Mouse (Mus musculus) intestine, postnatal 0 days (tissue): ENCODE measurements around the gene 4931422A03Rik. TPM values are rescaled to one million over a fixed set of nuclear protein-coding genes. Genes with fewer than 3 reads are reported as not detected.

ENCODE experiments used
- ATAC-seq: fragments of 200-750 bp; cut with Nextera tagmentation; 2 replicates; pipeline ENCODE4 v1.8.0; 2017; ENCODE audit warnings: mild to moderate bottlenecking, moderate TSS enrichment, moderate library complexity
- H3K27ac ChIP-seq: fragments of 300-500 bp; sonication (generic); 2 replicates; pipeline ENCODE4 v1.5.1; 2014; ENCODE audit warnings: mild to moderate bottlenecking, low read depth, low read length, moderate library complexity
- H3K27me3 ChIP-seq: fragments of 300-500 bp; sonication (generic); replicated peaks from 2 replicates; pipeline ENCODE4 v1.6.1; 2014; ENCODE audit warnings: low read length, mixed read lengths; ENCODE audit not compliant: control insufficient read depth, insufficient read depth
- H3K36me3 ChIP-seq: fragments of 300-500 bp; sonication (generic); 2 replicates; pipeline ENCODE4 v1.6.1; 2014; ENCODE audit warnings: mild to moderate bottlenecking, moderate library complexity; ENCODE audit not compliant: control insufficient read depth, insufficient read depth
- H3K4me1 ChIP-seq: fragments of 300-500 bp; sonication (generic); replicated peaks from 2 replicates; pipeline ENCODE4 v1.6.1; 2014; ENCODE audit warnings: antibody characterized with exemption, low read length, mixed read lengths; ENCODE audit not compliant: control insufficient read depth, insufficient read depth
- H3K4me2 ChIP-seq: fragments of 300-500 bp; sonication (generic); replicated peaks from 2 replicates; pipeline ENCODE4 v1.6.1; 2014; ENCODE audit warnings: low read depth, mild to moderate bottlenecking, moderate library complexity
- H3K4me3 ChIP-seq: fragments of 300-500 bp; sonication (generic); 2 replicates; pipeline ENCODE4 v1.5.1; 2014; ENCODE audit warnings: low read depth, low read length
- H3K9ac ChIP-seq: fragments of 300-500 bp; sonication (generic); 2 replicates; pipeline ENCODE4 v1.6.1; 2014; ENCODE audit warnings: mild to moderate bottlenecking, low read depth, low read length
- H3K9me3 ChIP-seq: fragments of 300-500 bp; sonication (generic); 2 replicates; pipeline ENCODE4 v1.6.1; 2016; ENCODE audit warnings: mixed run types; ENCODE audit not compliant: control insufficient read depth
- CTCF ChIP-seq: sonication (generic); IDR thresholded peaks from 2 replicates; pipeline ENCODE4 v1.5.1; 2016; ENCODE audit warnings: low read depth, mild to moderate bottlenecking, control low read depth, antibody characterized with exemption, moderate library complexity
- WGBS: fragments of 180-500 bp; shearing (Covaris S2); extraction: QIAGEN DNeasy Blood & Tissue Kit; methylation state at CpG from one replicate; pipeline ENCODE4 v1.1.7; 2014; 5-methylcytosine and 5-hydroxymethylcytosine counted together
- polyA plus RNA-seq: library from polyadenylated mRNA; unstranded; fragments of >200 nt; fragmentation: Nextera tagmentation; extraction: Ambion mirVana; gene quantifications from 2 replicates; pipeline ENCODE4 v1.2.1, GENCODE M21; 2015

Gene 4931422A03Rik
- polyA plus RNA-seq, 1 experiment from 2014 or later, result 0.83 TPM

- Histone ChIP-seq H3K27me3 (no peaks in the 10 kb centered on the region), H3K27ac (no peak overlapping the region), H3K4me3 (no peak overlapping the region), H3K4me2 (no peak overlapping the region), H3K36me3 (no peaks in the 10 kb centered on the region), H3K9ac (no peak overlapping the region), H3K9me3 (no peaks in the 10 kb centered on the region), H3K4me1 (no peaks in the 10 kb centered on the region)
- no peak for ATAC-seq
- no peak for TF ChIP-seq CTCF
- 93% methylated on average over 2 of the region's 2 CpGs for WGBS
These were observed 91.5 kb downstream of the 4931422A03Rik start for GRCm38 (mm10) chr2:103936666-103937065.

GRCm38 (mm10) chr2:103935691-103936435 is 92.3 kb downstream of the 4931422A03Rik start:
- Histone ChIP-seq H3K9me3 (no peaks in the 10 kb centered on the region), H3K4me1 (no peaks in the 10 kb centered on the region), H3K4me2 (no peak overlapping the region), H3K9ac (no peak overlapping the region), H3K27ac (no peak overlapping the region), H3K27me3 (no peaks in the 10 kb centered on the region), H3K4me3 (no peak overlapping the region), H3K36me3 (no peaks in the 10 kb centered on the region)
- TF ChIP-seq CTCF, result no peak
- WGBS, result 77% methylated on average over 10 of the region's 10 CpGs
- no peak for ATAC-seq

GRCm38 (mm10) chr2:103934670-103935069 is 93.5 kb downstream of the 4931422A03Rik start:
- Histone ChIP-seq H3K27ac (no peak overlapping the region), H3K36me3 (no peaks in the 10 kb centered on the region), H3K4me3 (no peak overlapping the region), H3K4me2 (no peak overlapping the region), H3K4me1 (no peaks in the 10 kb centered on the region), H3K27me3 (no peaks in the 10 kb centered on the region), H3K9me3 (no peaks in the 10 kb centered on the region), H3K9ac (no peak overlapping the region)
- no peak for TF ChIP-seq CTCF
- WGBS, result 59% methylated on average over 3 of the region's 3 CpGs
- ATAC-seq, result no peak

- WGBS, result 64% methylated on average over 7 of the region's 7 CpGs
- H3K9ac ChIP-seq, result no peak overlapping the region
- no peaks in the 10 kb centered on the region for H3K36me3 ChIP-seq
- ATAC-seq, result no peak
- no peaks in the 10 kb centered on the region for H3K4me1 ChIP-seq
- no peak overlapping the region for H3K4me2 ChIP-seq
- no peak overlapping the region for H3K4me3 ChIP-seq
- H3K9me3 ChIP-seq, result no peaks in the 10 kb centered on the region
- TF ChIP-seq CTCF, result no peak
- no peak overlapping the region for H3K27ac ChIP-seq
- H3K27me3 ChIP-seq, result no peaks in the 10 kb centered on the region
These were observed 93.9 kb downstream of the 4931422A03Rik start for GRCm38 (mm10) chr2:103934270-103934669.

GRCm38 (mm10) chr2:103932480-103932879 is 95.7 kb downstream of the 4931422A03Rik start:
- 60% methylated on average over 9 of the region's 9 CpGs for WGBS
- H3K27ac ChIP-seq, result no peak overlapping the region
- no peaks in the 10 kb centered on the region for H3K9me3 ChIP-seq
- no peaks in the 10 kb centered on the region for H3K36me3 ChIP-seq
- H3K4me3 ChIP-seq, result no peak overlapping the region
- H3K27me3 ChIP-seq, result no peaks in the 10 kb centered on the region
- no peak overlapping the region for H3K4me2 ChIP-seq
- no peak overlapping the region for H3K9ac ChIP-seq
- TF ChIP-seq CTCF, result no peak
- H3K4me1 ChIP-seq, result no peaks in the 10 kb centered on the region
- no peak for ATAC-seq

GRCm38 (mm10) chr2:103932025-103932424 is 96.1 kb downstream of the 4931422A03Rik start:
- no peak for ATAC-seq
- no peak overlapping the region for H3K27ac ChIP-seq
- H3K4me3 ChIP-seq, result no peak overlapping the region
- H3K9ac ChIP-seq, result no peak overlapping the region
- TF ChIP-seq CTCF, result no peak
- H3K4me2 ChIP-seq, result no peak overlapping the region
- H3K9me3 ChIP-seq, result no peaks in the 10 kb centered on the region
- H3K27me3 ChIP-seq, result no peaks in the 10 kb centered on the region
- WGBS, result 53% methylated on average over 2 of the region's 2 CpGs
- H3K4me1 ChIP-seq, result no peaks in the 10 kb centered on the region
- H3K36me3 ChIP-seq, result no peaks in the 10 kb centered on the region
